Mouse (Mus musculus) lung, embryonic 16.5 days (tissue): ENCODE measurements around the gene Cmtm1. TPM values are rescaled to one million over a fixed set of nuclear protein-coding genes. Genes with fewer than 3 reads are reported as not detected.

Experiments
- ATAC-seq: fragments of 200-750 bp; cut with Nextera tagmentation; 2 replicates; pipeline ENCODE4 v1.8.0; 2017; ENCODE audit warnings: low read depth, mild to moderate bottlenecking, moderate library complexity
- H3K27ac ChIP-seq: fragments of 300-500 bp; sonication (generic); 2 replicates; pipeline ENCODE4 v1.5.1; 2014; ENCODE audit warnings: mild to moderate bottlenecking, control low read depth, low read length
- H3K27me3 ChIP-seq: fragments of 300-500 bp; sonication (generic); 2 replicates; pipeline ENCODE4 v1.6.1; 2014; ENCODE audit warnings: low read depth, low read length, mixed read lengths; ENCODE audit not compliant: control insufficient read depth, insufficient read depth
- H3K36me3 ChIP-seq: fragments of 300-500 bp; sonication (generic); 2 replicates; pipeline ENCODE4 v1.6.1; 2014; ENCODE audit warnings: low read length; ENCODE audit not compliant: control insufficient read depth, insufficient read depth
- H3K4me1 ChIP-seq: fragments of 300-500 bp; sonication (generic); replicated peaks from 2 replicates; pipeline ENCODE4 v1.6.1; 2014; ENCODE audit warnings: low read length, mixed read lengths; ENCODE audit not compliant: control insufficient read depth, insufficient read depth
- H3K4me2 ChIP-seq: fragments of 300-500 bp; sonication (generic); 2 replicates; pipeline ENCODE4 v1.6.1; 2014; ENCODE audit warnings: low read depth, low read length, control low read depth
- H3K4me3 ChIP-seq: fragments of 300-500 bp; sonication (generic); 2 replicates; pipeline ENCODE4 v1.5.1; 2014; ENCODE audit warnings: mild to moderate bottlenecking, low read length, control low read depth
- H3K9ac ChIP-seq: fragments of 300-500 bp; sonication (generic); 2 replicates; pipeline ENCODE4 v1.6.1; 2014; ENCODE audit warnings: low read length, control low read depth
- H3K9me3 ChIP-seq: fragments of 300-500 bp; sonication (generic); 2 replicates; pipeline ENCODE4 v1.6.1; 2016; ENCODE audit warnings: low read length; ENCODE audit not compliant: control insufficient read depth
- WGBS: fragments of 180-500 bp; shearing (Covaris S2); extraction: QIAGEN DNeasy Blood & Tissue Kit; methylation state at CpG from one replicate; pipeline ENCODE4 v1.1.7; 2014; 5-methylcytosine and 5-hydroxymethylcytosine counted together
- polyA plus RNA-seq: library from polyadenylated mRNA; unstranded; fragments of >200 nt; fragmentation: Nextera tagmentation; extraction: Ambion mirVana; gene quantifications from 2 replicates; pipeline ENCODE4 v1.2.1, GENCODE M21; 2015

Cmtm1 gene
- polyA plus RNA-seq, 1 experiment from 2014 or later: not detected

- Histone ChIP-seq H3K27ac (peak within 1 kb of the TSS; percentile 92), H3K36me3 (no peaks in the 10 kb centered on the region), H3K9ac (peak within 1 kb of the TSS; percentile 84), H3K9me3 (no peaks in the 10 kb centered on the region), H3K4me1 (peaks cover 10% of the 10 kb centered on the region), H3K4me3 (peak within 1 kb of the TSS; percentile 82), H3K4me2 (peak within 1 kb of the TSS; percentile 55), H3K27me3 (no peaks in the 10 kb centered on the region)
- 3% methylated on average over 41 of the region's 41 CpGs for WGBS
- ATAC-seq: peak; percentile 87
Measured at GRCm38 (mm10) chr8:104250439-104251367, 59.2 kb downstream of the Cmtm1 start, which contains the start of gene Cklf. Gene Cklf (plus strand): TSS chr8:104250861.

- Histone ChIP-seq H3K4me1 (peaks cover 10% of the 10 kb centered on the region), H3K36me3 (no peaks in the 10 kb centered on the region), H3K27ac (no peak overlapping the region), H3K4me2 (no peak overlapping the region), H3K4me3 (no peak overlapping the region), H3K9ac (no peak overlapping the region), H3K9me3 (no peaks in the 10 kb centered on the region), H3K27me3 (no peaks in the 10 kb centered on the region)
- no peak for ATAC-seq
- WGBS: 89% methylated on average over 7 of the region's 7 CpGs
Measured at GRCm38 (mm10) chr8:104249442-104249996, 60.4 kb downstream of the Cmtm1 start.

GRCm38 (mm10) chr8:104248276-104248675 lies 61.7 kb downstream of the Cmtm1 start, which contains the start of gene Tk2:
Gene Tk2 (minus strand): TSS chr8:104248558.
- Histone ChIP-seq H3K9me3 (no peaks in the 10 kb centered on the region), H3K4me2 (peak within 1 kb of the TSS; percentile 86), H3K27me3 (no peaks in the 10 kb centered on the region), H3K9ac (peak within 1 kb of the TSS; percentile 89), H3K4me3 (peak within 1 kb of the TSS; percentile 91), H3K27ac (peak within 1 kb of the TSS; percentile 58), H3K4me1 (peaks cover 10% of the 10 kb centered on the region), H3K36me3 (no peaks in the 10 kb centered on the region)
- peak; percentile 90 for ATAC-seq
- under 1% methylated on average over 28 of the region's 28 CpGs for WGBS

GRCm38 (mm10) chr8:104247908-104248275 lies 62.1 kb downstream of the Cmtm1 start:
- WGBS: 3% methylated on average over 11 of the region's 11 CpGs

GRCm38 (mm10) chr8:104247054-104247907 lies 62.7 kb downstream of the Cmtm1 start:
- Histone ChIP-seq H3K27ac (no peak overlapping the region), H3K36me3 (peaks cover 3% of the 10 kb centered on the region; the same call in 1 of the 2 replicates), H3K9ac (peak overlapping the region; percentile 89), H3K9me3 (no peaks in the 10 kb centered on the region), H3K4me1 (peaks cover 10% of the 10 kb centered on the region), H3K4me2 (peak overlapping the region; percentile 86), H3K27me3 (no peaks in the 10 kb centered on the region), H3K4me3 (peak overlapping the region; percentile 91)
- ATAC-seq: no peak
- WGBS: 60% methylated on average over 22 of the region's 22 CpGs

More at GRCm38 (mm10) chr8:104247908-104248275, 62.1 kb downstream of the Cmtm1 start:
- Histone ChIP-seq H3K27me3 (no peaks in the 10 kb centered on the region), H3K4me1 (peaks cover 10% of the 10 kb centered on the region), H3K36me3 (peaks cover 3% of the 10 kb centered on the region; the same call in 1 of the 2 replicates), H3K9me3 (no peaks in the 10 kb centered on the region), H3K27ac (peak overlapping the region; percentile 58), H3K4me2 (peak overlapping the region; percentile 86), H3K9ac (peak overlapping the region; percentile 89), H3K4me3 (peak overlapping the region; percentile 91)
- no peak for ATAC-seq

- ATAC-seq: no peak
Measured at GRCm38 (mm10) chr8:104246621-104247020, 63.3 kb downstream of the Cmtm1 start.

More at GRCm38 (mm10) chr8:104246621-104247020, 63.3 kb downstream of the Cmtm1 start:
- H3K27ac ChIP-seq: no peak overlapping the region
- H3K9me3 ChIP-seq: no peaks in the 10 kb centered on the region
- peaks cover 3% of the 10 kb centered on the region; the same call in 1 of the 2 replicates for H3K36me3 ChIP-seq
- no peak overlapping the region for H3K9ac ChIP-seq
- H3K4me3 ChIP-seq: no peak overlapping the region
- no peaks in the 10 kb centered on the region for H3K27me3 ChIP-seq
- H3K4me1 ChIP-seq: peaks cover 7% of the 10 kb centered on the region
- 75% methylated on average over 4 of the region's 4 CpGs for WGBS
- no peak overlapping the region for H3K4me2 ChIP-seq

Other genes with a start within 250 kb of the Cmtm1 start
- gene Cdh5, start 208.5 kb downstream of the Cmtm1 start, polyA plus RNA-seq: 77.5 and 84.0 TPM in 2 replicates
- 0.57 and 0.62 TPM in 2 replicates for gene Bean1, start 139.7 kb downstream of the Cmtm1 start, polyA plus RNA-seq
- 15.2 and 15.9 TPM in 2 replicates for gene Tk2, start 61.6 kb downstream of the Cmtm1 start, polyA plus RNA-seq
- 41.4 and 42.1 TPM in 2 replicates for gene Cklf, start 59.3 kb downstream of the Cmtm1 start, polyA plus RNA-seq
- gene Cmtm2a, start 17.0 kb downstream of the Cmtm1 start, polyA plus RNA-seq: not detected in 2 replicates
- not detected in 2 replicates for gene Gm45711, start 64 bp downstream of the Cmtm1 start, polyA plus RNA-seq
- not detected in 2 replicates for gene Gm11020, start 11.4 kb upstream of the Cmtm1 start, polyA plus RNA-seq
- not detected in 2 replicates for gene Cmtm2b, start 12.1 kb upstream of the Cmtm1 start, polyA plus RNA-seq
- 133 and 142 TPM in 2 replicates for gene Cmtm3, start 29.3 kb upstream of the Cmtm1 start, polyA plus RNA-seq
- 2.5 and 2.6 TPM in 2 replicates for gene Cmtm4, start 85.7 kb upstream of the Cmtm1 start, polyA plus RNA-seq
- gene Dync1li2, start 132.9 kb upstream of the Cmtm1 start, polyA plus RNA-seq: 60.8 and 62.9 TPM in 2 replicates
- 0.10 and 0.35 TPM in 2 replicates for gene Terb1, start 199.8 kb upstream of the Cmtm1 start, polyA plus RNA-seq
- gene Nae1, start 224.5 kb upstream of the Cmtm1 start, polyA plus RNA-seq: 83.9 and 86.7 TPM in 2 replicates
- 0.74 and 0.93 TPM in 2 replicates for gene Car7, start 224.5 kb upstream of the Cmtm1 start, polyA plus RNA-seq